Mouse (Mus musculus) embryo, embryonic 10.5 days (tissue): ENCODE measurements around the gene Cyp17a1.

Experiments
- DNase-seq: peaks from one replicate; pipeline ENCODE4 v3.0.0-alpha.2; 2015; ENCODE audit warnings: low spot score

The Cyp17a1 gene

GRCm38 (mm10) chr19:46641420-46642085 lies 31.4 kb downstream of the Cyp17a1 start:
- peak; percentile 63 for DNase-seq

- DNase-seq = no peak
Observed at GRCm38 (mm10) chr19:46640780-46641179, 32.2 kb downstream of the Cyp17a1 start.

DNA sequence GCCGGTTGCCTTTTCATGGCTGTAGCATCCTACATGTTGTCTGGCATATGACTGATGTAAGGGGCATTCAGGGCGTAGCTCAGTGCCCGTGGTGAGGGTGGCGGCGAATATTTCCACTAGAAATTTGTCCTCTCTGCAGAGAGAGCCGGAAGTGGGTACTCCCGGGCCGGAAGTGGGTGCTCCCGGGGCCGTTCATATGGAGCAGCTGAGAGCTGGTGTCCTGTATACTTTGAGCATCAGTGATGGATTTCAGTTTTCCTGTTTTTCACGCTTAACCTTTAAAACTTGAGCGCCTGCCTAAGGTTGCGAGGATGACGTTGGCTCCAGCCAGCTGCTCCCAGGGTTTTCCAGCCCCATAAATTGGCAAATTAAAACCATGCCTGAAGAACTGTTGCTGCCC lies 33.5 kb downstream of the Cyp17a1 start:
- DNase-seq = no peak

DNA sequence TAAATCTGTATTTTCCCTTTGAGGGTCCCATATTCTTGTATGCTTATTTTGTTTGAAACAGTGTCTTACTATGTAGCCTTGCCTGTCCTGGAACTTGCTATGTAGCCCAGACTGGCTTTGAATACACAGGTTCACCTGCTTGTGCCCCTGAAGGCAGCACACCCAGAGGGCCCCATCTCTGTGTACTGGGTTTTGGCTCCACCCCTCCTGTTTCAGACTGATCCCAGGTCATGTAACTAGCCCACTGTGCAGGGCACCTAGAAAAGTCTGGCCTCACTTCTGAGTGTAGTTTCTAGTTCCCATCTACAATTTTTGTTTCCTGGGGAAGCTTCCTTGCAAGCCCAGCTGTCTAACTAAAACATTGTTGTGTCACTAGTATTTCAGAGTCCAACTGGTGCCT lies 33.9 kb downstream of the Cyp17a1 start:
- no peak for DNase-seq

DNA sequence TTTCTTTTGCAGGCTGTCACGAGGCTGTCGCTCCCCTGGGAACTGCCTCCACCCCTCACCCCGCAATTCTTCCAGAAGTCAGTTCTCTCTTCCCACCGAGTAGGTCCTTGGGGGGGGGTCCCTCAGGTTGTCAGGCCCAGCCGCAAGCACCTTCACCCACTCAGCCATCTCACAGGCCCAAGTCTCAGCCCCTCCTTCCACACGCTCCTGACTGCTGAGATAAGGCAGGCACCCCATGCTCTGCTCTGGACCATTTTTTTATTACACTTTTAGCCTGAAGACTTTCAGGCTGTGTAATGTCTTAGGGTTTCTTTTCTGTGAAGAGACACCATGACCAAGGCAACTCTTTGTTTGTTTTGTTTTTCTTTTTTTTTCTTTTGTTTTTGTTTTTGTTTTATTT lies 35.4 kb downstream of the Cyp17a1 start:
- no peak for DNase-seq

- no peak for DNase-seq
Observed at GRCm38 (mm10) chr19:46635766-46636165, 37.2 kb downstream of the Cyp17a1 start.

DNA sequence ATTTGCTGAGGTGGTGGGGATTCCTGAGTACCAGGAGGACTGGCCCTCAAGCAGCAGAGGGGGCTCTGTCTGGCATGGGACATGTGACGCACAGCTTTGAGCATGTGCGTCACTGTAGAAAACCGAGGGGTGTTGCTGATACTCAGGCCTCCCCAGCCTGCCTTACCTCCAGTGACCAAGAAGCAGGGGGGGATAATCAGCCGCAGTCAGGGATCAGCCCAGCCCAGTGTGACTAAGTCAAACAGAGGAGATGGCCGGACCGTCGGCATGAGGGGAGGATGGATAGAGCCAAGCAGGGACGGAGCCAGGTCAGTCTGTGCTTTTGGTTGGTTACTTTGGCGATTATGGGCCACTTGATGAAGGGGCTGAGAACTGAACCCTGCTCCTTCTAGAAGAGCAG lies 41.3 kb downstream of the Cyp17a1 start:
- no peak for DNase-seq

GRCm38 (mm10) chr19:46629807-46630206 lies 43.2 kb downstream of the Cyp17a1 start:
- no peak for DNase-seq

GRCm38 (mm10) chr19:46628403-46628802 lies 44.6 kb downstream of the Cyp17a1 start:
- no peak for DNase-seq

DNA sequence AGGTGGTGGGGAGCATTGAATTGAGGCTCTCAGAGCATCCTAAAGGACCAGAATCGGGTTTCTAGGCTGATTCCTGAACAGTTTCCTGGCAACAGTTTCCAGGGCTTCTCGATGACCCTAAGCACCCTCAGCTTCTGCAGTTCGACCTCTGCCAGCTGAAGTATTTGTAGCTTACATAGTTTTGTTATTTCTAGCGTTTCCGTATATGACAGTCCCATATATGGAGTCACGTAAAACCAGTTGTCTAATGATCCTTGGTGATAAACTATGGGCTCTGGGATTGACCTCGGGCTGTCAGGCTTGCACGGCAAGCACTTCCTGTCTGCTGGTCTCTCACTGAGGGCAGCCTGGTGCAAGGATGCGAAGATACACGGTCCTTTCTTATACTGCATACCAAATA lies 47.5 kb downstream of the Cyp17a1 start:
- no peak for DNase-seq

DNA sequence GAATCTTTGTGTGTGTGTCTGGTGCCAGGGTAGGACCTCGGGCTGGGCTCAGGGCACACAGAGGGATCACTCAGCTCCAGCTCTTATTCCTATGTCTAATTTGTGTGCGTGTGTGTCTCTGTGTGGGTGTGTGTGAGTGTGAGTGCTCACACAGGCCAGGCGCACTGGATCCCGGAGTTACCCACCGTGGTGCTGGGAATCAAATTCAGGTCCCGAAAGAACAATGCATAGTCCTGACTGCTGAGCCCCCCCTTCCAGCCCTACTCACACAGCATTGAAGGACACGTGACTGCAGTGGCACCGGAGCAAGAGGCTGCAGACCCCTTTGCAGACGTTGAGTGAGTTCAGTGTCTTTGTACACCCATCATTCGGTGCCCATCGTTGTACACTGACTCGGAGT lies 48.0 kb downstream of the Cyp17a1 start:
- no peak for DNase-seq

GRCm38 (mm10) chr19:46623790-46624772 lies 48.9 kb downstream of the Cyp17a1 start:
- DNase-seq = peak; percentile 76

DNA sequence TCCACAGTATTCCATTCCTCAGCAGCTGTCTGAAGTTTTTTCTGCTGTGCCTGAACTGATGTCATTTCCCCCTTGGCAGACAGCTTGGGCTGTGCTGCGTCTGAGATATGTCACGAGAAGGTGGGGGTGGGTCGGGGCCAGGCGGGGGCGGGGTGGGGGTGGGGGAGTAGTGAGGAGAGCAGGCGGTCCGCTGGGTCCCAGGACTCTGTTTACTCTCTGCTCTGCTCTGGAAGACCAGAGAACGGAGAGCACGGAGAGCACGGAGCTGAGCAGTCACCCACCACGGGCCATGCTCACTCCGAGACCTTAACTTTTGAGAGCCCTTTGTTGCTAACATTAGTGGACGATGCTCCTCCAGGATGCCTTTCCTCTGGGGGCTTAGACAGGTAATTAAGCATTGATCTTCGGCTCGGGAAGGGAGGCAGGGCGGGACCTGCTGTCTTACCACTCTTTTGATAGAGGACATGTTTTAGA lies 49.7 kb downstream of the Cyp17a1 start:
- DNase-seq = peak; percentile 64

DNA sequence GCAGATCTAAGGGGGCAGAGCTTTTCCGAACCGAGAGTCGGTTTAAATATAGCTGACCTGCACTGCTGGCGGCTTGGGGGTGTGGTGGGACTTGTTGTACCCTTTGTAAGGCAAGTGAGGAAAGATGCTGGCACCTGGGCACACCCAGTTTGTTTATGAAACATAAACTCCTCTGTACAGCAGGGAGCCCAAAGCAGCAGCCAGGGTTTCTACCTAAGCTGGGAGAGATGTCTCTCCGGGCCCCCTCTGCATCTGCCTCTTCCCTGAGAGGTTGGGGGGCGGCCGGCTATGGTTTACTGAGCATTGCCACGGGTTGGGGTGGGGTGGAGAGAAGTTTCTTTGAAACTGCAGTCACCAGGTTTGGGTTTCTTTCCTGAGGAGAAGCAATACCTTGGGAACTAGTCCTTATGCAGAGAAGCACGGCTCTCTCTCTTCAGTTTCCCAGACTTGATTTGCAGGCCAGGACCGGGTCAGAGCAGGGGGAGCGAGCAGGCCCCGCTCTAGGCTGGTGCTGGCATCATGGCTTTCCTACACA lies 50.2 kb downstream of the Cyp17a1 start:
- no peak for DNase-seq

- no peak for DNase-seq
Observed at GRCm38 (mm10) chr19:46621236-46622183, 51.5 kb downstream of the Cyp17a1 start.

- no peak for DNase-seq
Observed at GRCm38 (mm10) chr19:46620016-46620808, 52.8 kb downstream of the Cyp17a1 start.

DNA sequence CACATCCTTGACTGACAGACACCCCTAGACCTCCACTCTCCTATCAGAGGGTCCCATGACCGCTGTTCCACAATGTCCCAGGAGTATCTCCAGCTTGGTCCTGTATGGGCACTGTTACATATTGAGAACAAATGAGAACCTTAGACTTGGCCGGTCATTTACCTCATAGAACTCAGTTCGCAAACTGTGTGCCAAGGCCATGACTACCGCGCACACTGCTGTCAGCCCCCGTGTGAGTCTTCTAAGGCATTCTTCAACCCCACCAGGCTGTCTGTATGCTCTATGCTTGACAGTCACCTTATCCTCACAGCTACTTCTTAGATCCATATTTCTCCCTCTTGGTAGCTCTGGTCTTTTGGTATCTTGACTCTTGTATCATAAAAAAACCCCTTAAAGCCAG lies 53.5 kb downstream of the Cyp17a1 start:
- DNase-seq = no peak

DNA sequence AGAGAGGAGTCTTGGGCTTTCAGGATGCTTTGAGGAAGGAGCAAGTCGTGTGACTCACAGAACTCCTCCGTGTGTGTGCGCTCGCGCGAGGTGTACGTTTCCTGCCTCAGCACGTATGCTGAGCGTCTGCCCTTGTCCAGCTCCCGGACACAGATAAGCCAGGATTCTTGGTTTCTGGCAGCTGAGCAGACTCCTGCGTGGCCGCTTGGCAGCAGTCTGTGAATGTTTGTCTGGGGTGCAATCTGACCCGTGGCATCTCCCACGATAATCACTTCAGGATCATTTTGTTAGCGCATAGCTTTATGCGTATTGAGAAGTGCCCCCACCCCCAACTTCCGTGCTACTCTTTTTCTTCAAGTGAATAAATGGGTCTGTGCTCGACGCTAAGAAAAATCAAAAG lies 54.0 kb downstream of the Cyp17a1 start:
- no peak for DNase-seq

DNA sequence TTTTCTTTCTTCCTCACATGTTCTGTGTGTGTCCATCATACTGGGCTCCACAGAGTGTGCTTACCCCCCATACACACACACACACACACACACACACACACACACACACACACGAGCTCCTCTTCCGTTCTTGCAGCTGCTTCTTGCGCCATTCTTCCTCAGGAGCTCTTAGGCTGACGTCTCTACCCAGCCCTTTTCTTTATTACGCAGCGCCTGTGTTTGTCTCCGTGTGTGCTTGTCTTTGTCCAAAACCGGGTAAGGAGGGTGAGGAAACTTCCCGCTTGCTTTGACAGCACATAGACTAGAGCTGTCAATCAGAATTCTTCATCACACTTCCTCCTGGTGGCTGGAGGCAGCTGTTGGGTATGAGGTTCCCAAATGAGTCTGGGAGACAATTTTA lies 54.6 kb downstream of the Cyp17a1 start:
- no peak for DNase-seq

DNA sequence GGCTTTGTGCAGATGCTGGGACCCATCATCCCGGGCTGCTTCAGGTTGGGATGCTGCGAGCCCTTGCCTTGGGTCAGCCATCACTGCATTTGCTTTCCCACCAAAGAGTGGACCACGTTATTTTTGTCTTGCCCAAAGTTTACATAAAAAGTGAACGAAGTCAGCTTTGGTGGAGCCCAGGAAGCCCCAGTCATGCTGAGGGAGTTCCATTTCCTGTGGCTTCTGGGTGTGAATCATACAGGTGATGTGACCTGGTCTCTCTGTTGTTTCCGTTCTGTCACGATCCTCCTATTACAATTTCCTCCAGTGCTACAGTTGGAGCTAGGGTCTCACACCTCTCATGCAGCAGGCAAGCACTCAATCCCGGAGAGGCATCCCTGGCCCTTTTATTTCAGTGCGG lies 55.6 kb downstream of the Cyp17a1 start:
- no peak for DNase-seq
